Mouse (Mus musculus) neural tube, embryonic 15.5 days (tissue): ENCODE measurements around the gene Ubxn7. TPM values are rescaled to one million over a fixed set of nuclear protein-coding genes. Genes with fewer than 3 reads are reported as not detected.
A peak's percentile ranks its signal among the peaks of the same experiment; 100 is the strongest.
"Not testable (repeated sequence)": the region's sequence is repeated elsewhere in the genome, so short reads cannot be mapped to it uniquely, and the experiment has no call there.

ENCODE experiments used
- ATAC-seq: fragments of 200-750 bp; cut with Nextera tagmentation; 2 replicates; pipeline ENCODE4 v1.8.0; 2017; ENCODE audit warnings: mild to moderate bottlenecking, moderate TSS enrichment, moderate library complexity; ENCODE audit not compliant: low FRiP score
- H3K27ac ChIP-seq: fragments of 300-500 bp; sonication (generic); replicated peaks from 2 replicates; pipeline ENCODE4 v1.5.1; 2015; ENCODE audit warnings: mild to moderate bottlenecking, inconsistent platforms
- H3K27me3 ChIP-seq: fragments of 300-500 bp; sonication (generic); replicated peaks from 2 replicates; pipeline ENCODE4 v1.6.1; 2015; ENCODE audit warnings: inconsistent platforms
- H3K36me3 ChIP-seq: fragments of 300-500 bp; sonication (generic); 2 replicates; pipeline ENCODE4 v1.6.1; 2015; ENCODE audit warnings: inconsistent platforms
- H3K4me1 ChIP-seq: fragments of 300-500 bp; sonication (generic); 2 replicates; pipeline ENCODE4 v1.6.1; 2015; ENCODE audit warnings: inconsistent platforms
- H3K4me2 ChIP-seq: fragments of 300-500 bp; sonication (generic); 2 replicates; pipeline ENCODE4 v1.6.1; 2015; ENCODE audit warnings: inconsistent platforms, mild to moderate bottlenecking, moderate library complexity
- H3K4me3 ChIP-seq: fragments of 300-500 bp; sonication (generic); replicated peaks from 2 replicates; pipeline ENCODE4 v1.5.1; 2015; ENCODE audit warnings: mild to moderate bottlenecking, inconsistent platforms
- H3K9ac ChIP-seq: fragments of 300-500 bp; sonication (generic); replicated peaks from 2 replicates; pipeline ENCODE4 v1.6.1; 2015; ENCODE audit warnings: mild to moderate bottlenecking, inconsistent platforms
- H3K9me3 ChIP-seq: fragments of 300-500 bp; sonication (generic); replicated peaks from 2 replicates; pipeline ENCODE4 v1.6.1; 2016; ENCODE audit warnings: inconsistent platforms
- WGBS: fragments of 180-500 bp; shearing (Covaris S2); methylation state at CpG from one replicate; pipeline ENCODE4 v1.1.7; 2015; ENCODE audit warnings: mixed read lengths; 5-methylcytosine and 5-hydroxymethylcytosine counted together
- polyA plus RNA-seq: library from polyadenylated mRNA; unstranded; fragments of >200 nt; fragmentation: Nextera tagmentation; extraction: Ambion mirVana; gene quantifications from 2 replicates; pipeline ENCODE4 v1.2.1, GENCODE M21; 2015

Ubxn7 gene
- 20.8 and 24.7 TPM in 2 replicates for polyA plus RNA-seq

DNA sequence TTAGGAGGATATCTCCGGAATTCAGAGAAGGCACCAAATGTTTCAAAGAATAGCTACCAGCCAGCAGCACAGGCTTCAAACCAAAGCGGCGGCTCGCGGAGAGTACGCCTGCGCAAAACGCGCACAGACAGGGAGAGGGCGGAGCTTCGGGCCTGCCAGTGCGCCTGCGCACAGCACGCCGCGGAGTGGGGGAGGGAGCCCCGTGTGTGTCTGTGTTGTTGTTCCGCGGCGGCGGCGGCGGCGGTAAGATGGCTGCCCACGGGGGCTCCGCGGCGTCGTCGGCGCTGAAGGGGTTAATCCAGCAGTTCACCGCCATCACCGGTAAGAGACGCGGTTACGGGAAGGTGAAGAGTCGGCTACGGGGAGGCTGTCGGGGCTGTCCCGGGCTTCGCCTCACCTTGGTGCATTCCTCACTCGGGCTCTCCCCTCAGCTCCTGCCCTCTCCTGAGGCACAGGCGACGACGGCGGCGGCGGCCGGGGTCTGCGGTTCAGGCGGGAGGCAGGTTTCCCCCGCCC lies at the start of gene Ubxn7:
Gene Ubxn7 (plus strand): TSS at position 218 of the 516 bp plus-strand sequence.
- WGBS = under 1% methylated on average over 52 of the region's 52 CpGs
- Histone ChIP-seq H3K4me1 (peaks cover 30% of the 10 kb centered on the region), H3K27ac (peak within 1 kb of the TSS; percentile 97), H3K4me2 (peak within 1 kb of the TSS; percentile 64), H3K27me3 (no peaks in the 10 kb centered on the region), H3K36me3 (no peaks in the 10 kb centered on the region), H3K4me3 (peak within 1 kb of the TSS; percentile 100), H3K9ac (peak within 1 kb of the TSS; percentile 98), H3K9me3 (no peaks in the 10 kb centered on the region)
- ATAC-seq = peak; percentile 98

DNA sequence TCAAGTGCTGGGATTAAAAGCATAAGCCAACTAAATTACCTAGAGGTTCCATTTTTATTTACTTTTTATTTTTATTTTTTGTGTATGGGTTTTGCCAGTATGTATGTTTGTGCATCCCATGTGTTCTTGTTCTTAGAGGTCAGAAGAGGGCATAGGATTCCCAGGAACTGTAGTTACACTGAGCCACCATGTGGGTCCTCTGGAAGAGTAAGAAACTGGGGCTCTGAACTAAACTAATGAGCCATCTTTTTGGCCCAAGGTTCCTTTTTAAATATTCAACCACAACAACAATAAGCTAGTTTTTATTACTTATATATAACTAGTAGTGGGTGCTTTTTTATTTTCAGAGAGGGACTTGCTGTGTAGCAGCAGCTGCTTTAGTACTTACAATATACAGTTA lies 49.4 kb upstream of the Ubxn7 start:
- no peak overlapping the region for H3K4me3 ChIP-seq
- ATAC-seq = no peak
- no peak overlapping the region for H3K27ac ChIP-seq
- no peaks in the 10 kb centered on the region for H3K27me3 ChIP-seq
- no peak overlapping the region for H3K4me2 ChIP-seq
- H3K9ac ChIP-seq = no peak overlapping the region
- peaks cover 33% of the 10 kb centered on the region for H3K4me1 ChIP-seq
- H3K9me3 ChIP-seq = no peaks in the 10 kb centered on the region
- H3K36me3 ChIP-seq = peaks cover 38% of the 10 kb centered on the region

DNA sequence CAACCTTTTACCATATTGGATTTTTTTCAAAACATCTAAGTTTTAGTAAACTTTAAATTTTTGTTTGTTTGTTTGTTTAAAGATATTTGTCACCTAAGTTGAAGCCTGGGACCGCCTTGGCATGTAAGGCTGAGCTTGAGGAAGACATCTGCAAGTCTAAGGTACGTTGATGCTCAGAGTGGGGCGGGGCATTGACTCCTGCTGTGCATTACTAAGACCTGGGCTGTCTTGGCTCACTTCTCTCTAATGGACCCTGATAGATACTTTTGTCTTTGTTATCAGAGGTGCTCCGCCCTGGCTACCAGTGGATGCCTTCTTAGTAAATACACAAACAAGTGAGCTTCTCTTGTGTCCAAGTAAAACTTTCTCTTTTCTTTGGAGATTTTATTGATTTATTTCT lies 40.2 kb upstream of the Ubxn7 start:
- Histone ChIP-seq H3K9ac (no peak overlapping the region), H3K4me2 (no peak overlapping the region), H3K27ac (no peak overlapping the region), H3K9me3 (0 out of 2 replicates have a peak, but pooled peaks cover 2% of the 10 kb centered on the region), H3K27me3 (no peaks in the 10 kb centered on the region), H3K4me1 (no peaks in the 10 kb centered on the region), H3K4me3 (no peak overlapping the region), H3K36me3 (peaks cover 45% of the 10 kb centered on the region)
- WGBS = 93% methylated on average over 4 of the region's 4 CpGs
- ATAC-seq = no peak

DNA sequence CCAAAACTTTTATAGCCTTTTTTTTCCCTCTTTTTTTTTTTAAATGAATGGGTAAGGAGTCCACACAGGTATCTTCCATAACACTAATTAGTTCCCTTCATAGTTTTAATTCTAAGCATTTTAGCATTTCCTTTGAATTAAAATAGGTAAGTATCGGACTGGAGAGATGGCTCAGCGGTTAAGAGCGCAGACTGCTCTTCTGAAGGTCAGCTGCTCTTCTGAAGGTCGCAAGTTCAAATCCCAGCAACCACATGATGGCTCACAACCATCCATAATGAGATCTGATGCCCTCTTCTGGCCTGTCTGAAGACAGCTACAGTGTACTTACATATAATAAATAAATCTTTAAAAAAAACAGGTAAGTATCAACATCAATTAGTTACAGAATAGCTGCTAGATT lies 32.4 kb upstream of the Ubxn7 start:
- not testable (repeated sequence) for H3K4me3 ChIP-seq, H3K9ac ChIP-seq, ATAC-seq, H3K27me3 ChIP-seq, H3K9me3 ChIP-seq, H3K4me1 ChIP-seq, H3K4me2 ChIP-seq, H3K27ac ChIP-seq
- H3K36me3 ChIP-seq = peaks cover 45% of the 10 kb centered on the region
- WGBS = 97% methylated on average over 4 of the region's 4 CpGs

DNA sequence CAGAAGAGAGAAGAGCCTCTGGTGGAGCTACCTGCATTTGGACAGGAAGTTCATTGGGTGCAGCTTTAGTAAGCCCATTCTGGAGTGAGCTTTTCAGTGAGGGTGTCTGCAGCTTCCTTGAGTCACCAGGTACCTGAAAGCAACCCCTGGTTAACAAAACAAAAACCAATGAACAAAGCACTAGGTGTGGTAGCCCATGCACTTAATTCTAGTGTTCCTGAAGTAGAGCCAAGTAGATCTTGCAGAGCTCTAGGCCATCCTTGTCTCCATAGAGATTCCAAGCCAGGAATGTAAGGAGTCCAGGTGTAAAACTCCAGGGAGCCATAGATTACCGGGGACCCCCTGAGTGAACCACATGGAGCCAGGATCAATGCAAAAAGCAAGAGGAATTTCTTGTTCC lies 29.0 kb upstream of the Ubxn7 start:
- WGBS = 39% methylated on average over 1 of the region's 1 CpGs
- Histone ChIP-seq H3K4me1 (no peaks in the 10 kb centered on the region), H3K9me3 (no peaks in the 10 kb centered on the region), H3K27ac (no peak overlapping the region), H3K27me3 (no peaks in the 10 kb centered on the region), H3K9ac (no peak overlapping the region), H3K36me3 (peaks cover 23% of the 10 kb centered on the region), H3K4me2 (no peak overlapping the region), H3K4me3 (no peak overlapping the region)
- no peak for ATAC-seq

DNA sequence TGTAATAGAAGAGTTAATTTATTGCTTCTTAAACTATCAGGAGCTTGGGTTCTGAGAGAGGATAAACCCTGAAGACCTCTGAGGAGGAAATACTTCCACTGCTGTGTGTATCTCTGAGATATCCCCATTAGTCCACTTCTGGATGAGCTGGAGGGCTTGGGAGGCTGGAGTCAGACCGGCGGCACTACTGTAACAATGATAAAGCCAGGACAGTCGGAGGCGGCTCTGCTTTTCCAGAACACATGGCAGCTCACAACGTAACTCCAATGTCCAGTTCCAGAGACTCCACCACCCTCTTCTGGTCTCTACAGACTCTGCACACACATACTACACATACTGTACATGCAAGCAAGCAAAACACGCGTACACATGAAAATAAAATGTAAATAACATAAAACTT lies 28.2 kb upstream of the Ubxn7 start:
- Histone ChIP-seq H3K9me3 (no peaks in the 10 kb centered on the region), H3K4me1 (no peaks in the 10 kb centered on the region), H3K27me3 (no peaks in the 10 kb centered on the region), H3K4me3 (no peak overlapping the region), H3K4me2 (no peak overlapping the region), H3K36me3 (peaks cover 15% of the 10 kb centered on the region), H3K27ac (no peak overlapping the region), H3K9ac (no peak overlapping the region)
- no peak for ATAC-seq
- WGBS = 98% methylated on average over 7 of the region's 7 CpGs

DNA sequence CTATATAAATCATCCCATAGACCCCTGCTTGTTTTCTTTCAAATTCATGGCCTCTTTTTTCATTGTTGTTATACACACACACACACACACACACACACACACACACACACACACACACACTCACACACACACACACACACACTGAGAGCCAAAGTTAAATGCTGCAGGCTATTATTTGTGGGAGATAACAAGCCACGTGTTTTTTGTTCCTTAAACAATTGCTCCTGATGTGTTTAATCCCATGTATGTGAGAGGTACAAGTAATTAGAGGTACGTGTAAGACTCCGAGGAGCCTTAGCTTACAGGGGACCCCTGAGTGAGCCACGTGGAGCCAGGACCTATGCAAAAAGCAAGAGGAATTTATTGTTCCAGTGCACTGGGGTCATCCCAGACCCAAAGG lies 20.1 kb upstream of the Ubxn7 start:
- Histone ChIP-seq H3K4me2 (no peak overlapping the region), H3K4me1 (no peaks in the 10 kb centered on the region), H3K9ac (no peak overlapping the region), H3K9me3 (no peaks in the 10 kb centered on the region), H3K27me3 (no peaks in the 10 kb centered on the region), H3K27ac (no peak overlapping the region), H3K4me3 (no peak overlapping the region), H3K36me3 (no peaks in the 10 kb centered on the region)
- no peak for ATAC-seq
- 75% methylated on average over 4 of the region's 4 CpGs for WGBS

DNA sequence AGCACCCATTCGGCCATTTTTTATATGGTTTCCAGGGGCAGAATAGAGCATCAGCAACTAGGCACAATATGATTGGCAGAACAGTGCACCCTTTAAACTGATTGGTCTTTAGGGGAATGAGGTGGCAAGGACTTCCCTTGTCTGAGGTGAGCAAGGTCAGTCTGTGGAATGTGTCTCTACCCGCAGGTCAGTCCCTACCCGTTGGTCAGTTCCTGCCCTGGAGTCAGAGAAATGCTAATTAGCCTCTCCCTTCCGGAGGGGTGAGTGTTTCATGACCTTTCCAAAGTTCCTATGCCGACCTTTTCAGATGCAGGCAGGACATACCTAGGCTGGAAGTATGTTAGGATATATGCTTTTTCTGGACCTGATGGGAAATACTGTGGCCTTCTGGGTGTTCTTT lies 19.7 kb upstream of the Ubxn7 start:
- WGBS = 57% methylated on average over 5 of the region's 5 CpGs
- Histone ChIP-seq H3K9me3 (no peaks in the 10 kb centered on the region), H3K27ac (no peak overlapping the region), H3K27me3 (no peaks in the 10 kb centered on the region), H3K4me2 (no peak overlapping the region), H3K4me1 (no peaks in the 10 kb centered on the region), H3K36me3 (no peaks in the 10 kb centered on the region), H3K4me3 (no peak overlapping the region), H3K9ac (no peak overlapping the region)
- no peak for ATAC-seq

DNA sequence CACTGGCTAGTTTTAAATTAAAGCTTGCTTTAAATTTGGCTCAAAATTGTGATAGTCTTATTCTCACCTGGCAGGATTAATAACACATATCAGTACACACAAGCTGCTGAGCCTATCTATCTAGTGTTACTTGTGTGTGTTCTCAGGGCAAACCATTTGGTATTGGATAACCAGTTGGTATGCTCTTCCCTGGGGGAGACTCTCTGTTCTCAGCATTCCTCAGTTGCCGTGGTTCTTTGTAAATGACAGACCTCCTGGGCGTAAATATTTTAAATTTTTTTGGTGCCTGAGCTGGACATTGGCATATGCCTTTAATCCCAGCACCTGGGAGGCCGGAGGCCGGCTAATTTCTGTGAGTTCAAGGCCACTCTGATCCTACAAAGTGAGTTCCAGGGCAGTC lies 19.2 kb upstream of the Ubxn7 start:
- Histone ChIP-seq H3K27me3 (no peaks in the 10 kb centered on the region), H3K9ac (no peak overlapping the region), H3K27ac (no peak overlapping the region), H3K4me1 (no peaks in the 10 kb centered on the region), H3K9me3 (no peaks in the 10 kb centered on the region), H3K4me2 (no peak overlapping the region), H3K4me3 (no peak overlapping the region), H3K36me3 (no peaks in the 10 kb centered on the region)
- ATAC-seq = no peak
- WGBS = 71% methylated on average over 4 of the region's 4 CpGs

DNA sequence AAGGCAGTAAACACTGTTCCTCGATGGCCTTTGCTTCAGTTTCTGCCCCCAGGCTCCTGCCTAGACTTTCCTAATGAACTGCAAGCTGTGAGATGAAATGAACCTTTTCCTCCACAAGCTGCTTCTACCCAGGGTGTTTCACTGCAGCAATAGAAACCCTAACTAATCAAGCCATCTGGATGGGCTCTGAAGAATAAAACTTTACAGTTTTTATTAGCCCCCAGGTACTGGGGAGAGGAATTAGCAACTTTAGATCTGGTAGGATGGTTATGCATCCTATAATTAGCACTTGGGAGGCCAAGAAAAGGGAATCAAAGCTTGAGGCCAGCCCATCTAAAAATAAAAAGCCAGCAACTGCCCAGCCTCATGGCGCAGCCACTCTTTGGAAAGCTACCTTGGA lies 15.5 kb upstream of the Ubxn7 start:
- no peak for ATAC-seq
- 0 out of 2 replicates have a peak overlapping the region, but pooled peaks have one; percentile 11 for H3K27ac ChIP-seq
- no peak overlapping the region for H3K4me3 ChIP-seq
- H3K9me3 ChIP-seq = no peaks in the 10 kb centered on the region
- H3K4me1 ChIP-seq = no peaks in the 10 kb centered on the region
- no peaks in the 10 kb centered on the region for H3K27me3 ChIP-seq
- H3K4me2 ChIP-seq = no peak overlapping the region
- no peaks in the 10 kb centered on the region for H3K36me3 ChIP-seq
- no peak overlapping the region for H3K9ac ChIP-seq
- 42% methylated on average over 2 of the region's 2 CpGs for WGBS

DNA sequence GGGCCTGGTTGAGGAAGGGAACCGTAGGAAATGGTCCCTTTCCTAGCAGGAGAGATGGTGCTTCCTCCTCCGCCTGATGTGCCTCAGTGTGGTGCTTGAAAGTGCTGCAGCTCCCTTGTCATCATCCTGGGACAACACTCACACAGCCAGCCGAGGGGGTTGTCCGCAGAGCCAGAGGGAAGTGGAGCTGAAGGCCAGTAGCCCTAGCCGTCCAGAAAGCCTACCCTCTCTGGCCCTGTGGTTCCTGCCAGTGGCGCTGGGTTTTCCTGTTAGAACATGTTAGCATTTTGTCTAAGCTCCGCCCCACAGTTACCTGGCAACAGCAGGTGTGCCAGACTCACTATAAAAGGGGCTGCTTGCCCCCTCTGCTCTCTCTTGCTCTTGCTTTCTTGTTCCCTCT lies 8.1 kb upstream of the Ubxn7 start:
- Histone ChIP-seq H3K9ac (no peak overlapping the region), H3K27me3 (no peaks in the 10 kb centered on the region), H3K9me3 (no peaks in the 10 kb centered on the region), H3K36me3 (no peaks in the 10 kb centered on the region), H3K27ac (no peak overlapping the region), H3K4me2 (no peak overlapping the region), H3K4me3 (no peak overlapping the region), H3K4me1 (no peaks in the 10 kb centered on the region)
- ATAC-seq = no peak
- 37% methylated on average over 7 of the region's 7 CpGs for WGBS

DNA sequence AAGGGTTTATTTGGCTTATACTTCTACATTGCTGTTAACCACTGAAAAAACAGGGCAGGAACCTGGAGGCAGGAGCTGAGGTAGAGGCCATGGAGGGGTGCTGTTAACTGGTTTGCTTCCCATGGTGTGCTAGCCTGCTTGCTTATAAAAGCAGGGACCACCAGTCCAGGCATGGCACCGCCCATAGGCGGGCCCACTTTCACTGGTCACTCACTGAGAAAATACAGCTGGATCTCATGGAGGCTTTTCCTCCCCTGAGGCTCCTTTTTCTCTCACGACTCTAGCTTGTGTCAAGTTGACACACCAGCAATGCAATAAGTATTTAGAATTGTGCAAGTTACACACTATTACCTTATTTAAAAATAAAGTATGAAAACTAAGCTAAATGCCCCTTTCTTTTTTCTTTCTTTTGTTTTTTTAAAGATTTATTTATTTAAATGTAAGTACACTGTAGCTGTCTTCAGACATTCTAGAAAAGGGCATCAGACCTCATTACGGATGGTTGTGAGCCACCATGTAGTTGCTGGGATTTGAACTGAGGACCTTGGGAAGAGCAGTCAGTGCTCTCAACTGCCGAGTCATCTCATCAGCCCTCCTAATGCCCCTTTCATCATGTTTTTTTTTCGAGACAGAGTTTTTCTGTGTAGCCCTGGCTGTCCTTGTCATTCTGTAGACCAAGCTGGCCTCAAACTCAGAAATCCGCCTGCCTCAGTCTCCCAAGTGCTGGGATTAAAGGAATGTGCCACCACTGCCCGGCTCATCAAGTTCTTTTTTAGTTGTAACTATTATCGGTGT lies 984 bp upstream of the Ubxn7 start:
- H3K4me1 ChIP-seq = peaks cover 26% of the 10 kb centered on the region
- H3K27me3 ChIP-seq = no peaks in the 10 kb centered on the region
- H3K9me3 ChIP-seq = no peaks in the 10 kb centered on the region
- no peak overlapping the region for H3K9ac ChIP-seq
- H3K36me3 ChIP-seq = no peaks in the 10 kb centered on the region
- peak overlapping the region; percentile 58; the same call in 1 of the 2 replicates for H3K27ac ChIP-seq
- H3K4me2 ChIP-seq = peak overlapping the region; percentile 64
- 56% methylated on average over 9 of the region's 9 CpGs for WGBS
- peak overlapping the region; percentile 100 for H3K4me3 ChIP-seq
- no peak for ATAC-seq
